Mouse (Mus musculus): ENCODE results near the gene Krt14. TPM values are rescaled to one million over a fixed set of nuclear protein-coding genes. Genes with fewer than 3 reads are reported as not detected.

The Krt14 gene
- polyA plus RNA-seq, 1 experiment from 2014 or later = 2.3 TPM

GRCm38 (mm10) chr11:100155497-100156255 is 51.7 kb downstream of the Krt14 start:
- no peaks in the 10 kb centered on the region for H3K27me3 ChIP-seq (replicated peaks; ENCODE audit: insufficient read depth, low read length)
- no peak overlapping the region for H3K27ac ChIP-seq (ENCODE audit: low read length)
- 30% methylated on average over 8 of the region's 8 CpGs for WGBS
- no peaks in the 10 kb centered on the region for H3K4me1 ChIP-seq (ENCODE audit: insufficient read depth, low read depth, low read length)
- ATAC-seq = peak; percentile 17
- no peaks in the 10 kb centered on the region for H3K36me3 ChIP-seq (ENCODE audit: insufficient read depth, low read length)
- no peaks in the 10 kb centered on the region for H3K9me3 ChIP-seq (ENCODE audit: low read length)
- no peak overlapping the region for H3K4me3 ChIP-seq (ENCODE audit: low read depth, low read length)
- TF ChIP-seq CTCF (IDR thresholded peaks at IDR 0.05) (no peak), EP300 (IDR thresholded peaks at IDR 0.05) (no peak)
- peak; percentile 35 for DNase-seq (ENCODE audit: low spot score)
- no peak overlapping the region for H3K4me2 ChIP-seq (replicated peaks; ENCODE audit: low read depth, low read length)
- no peak overlapping the region for H3K9ac ChIP-seq (replicated peaks; ENCODE audit: low read depth)

Other genes starting within 250 kb of the Krt14 start
- gene Krtap29-1, start 228.5 kb downstream of the Krt14 start, polyA plus RNA-seq (2015; fragmentation: Nextera tagmentation; extraction: Ambion mirVana) = not detected in 2 replicates
- gene Krtap16-1, start 221.0 kb downstream of the Krt14 start, polyA plus RNA-seq (2015; fragmentation: Nextera tagmentation; extraction: Ambion mirVana) = not detected in 2 replicates
- 8.4 and 11.5 TPM in 2 replicates for gene Krtap17-1, start 213.6 kb downstream of the Krt14 start, polyA plus RNA-seq (2015; fragmentation: Nextera tagmentation; extraction: Ambion mirVana)
- 0.17 and 0.23 TPM in 2 replicates for gene Krt33a, start 191.3 kb downstream of the Krt14 start, polyA plus RNA-seq (2015; fragmentation: Nextera tagmentation; extraction: Ambion mirVana)
- gene Krt33b, start 177.7 kb downstream of the Krt14 start, polyA plus RNA-seq (2015; fragmentation: Nextera tagmentation; extraction: Ambion mirVana) = 0.16 TPM in 1 of 2 replicates, not detected in the other
- gene Krt34, start 166.0 kb downstream of the Krt14 start, polyA plus RNA-seq (2015; fragmentation: Nextera tagmentation; extraction: Ambion mirVana) = 0.11 and 0.18 TPM in 2 replicates
- gene Krt31, start 157.0 kb downstream of the Krt14 start, polyA plus RNA-seq (2015; fragmentation: Nextera tagmentation; extraction: Ambion mirVana) = not detected in 2 replicates
- not detected in 2 replicates for gene Krt32, start 119.3 kb downstream of the Krt14 start, polyA plus RNA-seq (2015; fragmentation: Nextera tagmentation; extraction: Ambion mirVana)
- gene Krt35, start 111.3 kb downstream of the Krt14 start, polyA plus RNA-seq (2015; fragmentation: Nextera tagmentation; extraction: Ambion mirVana) = not detected in 2 replicates
- gene Krt36, start 101.9 kb downstream of the Krt14 start, polyA plus RNA-seq (2015; fragmentation: Nextera tagmentation; extraction: Ambion mirVana) = 0.11 TPM in 1 of 2 replicates, not detected in the other
- 0.60 and 0.68 TPM in 2 replicates for gene Krt13, start 86.0 kb downstream of the Krt14 start, polyA plus RNA-seq (2015; fragmentation: Nextera tagmentation; extraction: Ambion mirVana)
- gene Krt15, start 71.6 kb downstream of the Krt14 start, polyA plus RNA-seq (2015; fragmentation: Nextera tagmentation; extraction: Ambion mirVana) = 28.1 and 58.8 TPM in 2 replicates
- gene Krt19, start 58.9 kb downstream of the Krt14 start, polyA plus RNA-seq (2015; fragmentation: Nextera tagmentation; extraction: Ambion mirVana) = 460 and 573 TPM in 2 replicates
- not detected in 2 replicates for gene Krt9, start 14.3 kb downstream of the Krt14 start, polyA plus RNA-seq (2015; fragmentation: Nextera tagmentation; extraction: Ambion mirVana)
- not detected in 2 replicates for gene Krt16, start 41.4 kb upstream of the Krt14 start, polyA plus RNA-seq (2015; fragmentation: Nextera tagmentation; extraction: Ambion mirVana)
- gene Krt17, start 53.5 kb upstream of the Krt14 start, polyA plus RNA-seq (2015; fragmentation: Nextera tagmentation; extraction: Ambion mirVana) = 0.58 and 0.65 TPM in 2 replicates
- not detected in 2 replicates for gene Krt42, start 62.3 kb upstream of the Krt14 start, polyA plus RNA-seq (2015; fragmentation: Nextera tagmentation; extraction: Ambion mirVana)
- 2,114 and 2,164 TPM in 2 replicates for gene Eif1, start 112.3 kb upstream of the Krt14 start, polyA plus RNA-seq (2015; fragmentation: Nextera tagmentation; extraction: Ambion mirVana)
- gene Gast, start 126.9 kb upstream of the Krt14 start, polyA plus RNA-seq (2015; fragmentation: Nextera tagmentation; extraction: Ambion mirVana) = not detected in 2 replicates
- gene Hap1, start 148.6 kb upstream of the Krt14 start, polyA plus RNA-seq (2015; fragmentation: Nextera tagmentation; extraction: Ambion mirVana) = 6.4 and 6.5 TPM in 2 replicates
- gene Jup, start 190.2 kb upstream of the Krt14 start, polyA plus RNA-seq (2015; fragmentation: Nextera tagmentation; extraction: Ambion mirVana) = 231 and 251 TPM in 2 replicates
- gene P3h4, start 207.3 kb upstream of the Krt14 start, polyA plus RNA-seq (2015; fragmentation: Nextera tagmentation; extraction: Ambion mirVana) = 44.9 and 47.1 TPM in 2 replicates
- gene Fkbp10, start 208.1 kb upstream of the Krt14 start, polyA plus RNA-seq (2015; fragmentation: Nextera tagmentation; extraction: Ambion mirVana) = 75.6 and 86.5 TPM in 2 replicates
- gene Nt5c3b, start 234.3 kb upstream of the Krt14 start, polyA plus RNA-seq (2015; fragmentation: Nextera tagmentation; extraction: Ambion mirVana) = 56.3 and 57.6 TPM in 2 replicates
- 0.38 and 0.43 TPM in 2 replicates for gene Klhl10, start 234.4 kb upstream of the Krt14 start, polyA plus RNA-seq (2015; fragmentation: Nextera tagmentation; extraction: Ambion mirVana)

Data from lung, postnatal 0 days (tissue).